Mouse (Mus musculus): Measurements from ENCODE around the gene Grk1. TPM values are rescaled to one million over a fixed set of nuclear protein-coding genes. Genes with fewer than 3 reads are reported as not detected.
A peak's percentile ranks its signal among the peaks of the same experiment; 100 is the strongest.

The Grk1 gene
- polyA plus RNA-seq, 1 experiment from 2014 or later: not detected

DNA sequence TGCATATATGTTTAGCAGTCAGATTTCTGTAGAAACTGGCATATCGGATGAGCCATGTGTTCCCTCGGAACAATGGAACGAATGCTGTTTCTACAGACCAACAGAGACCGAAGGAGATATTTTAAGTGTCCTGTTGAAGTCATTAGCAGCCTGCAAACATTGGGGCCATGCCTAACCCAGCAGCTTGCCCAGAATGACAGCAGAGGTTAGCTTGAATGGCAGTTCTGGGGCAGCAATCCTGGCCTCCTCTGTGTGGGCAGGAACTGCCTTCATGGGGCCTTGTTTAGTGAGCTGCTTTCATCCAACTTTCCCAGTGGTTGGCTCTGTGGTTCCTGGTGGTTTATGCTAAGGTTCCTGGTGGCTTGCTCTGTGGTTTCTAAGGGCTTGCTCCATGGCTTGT, 54.5 kb downstream of the Grk1 start:
- peaks cover 2% of the 10 kb centered on the region for H3K4me1 ChIP-seq (ENCODE audit: control insufficient read depth, insufficient read depth, low read depth, low read length)
- H3K9me3 ChIP-seq (ENCODE audit: control insufficient read depth, low read length): no peaks in the 10 kb centered on the region
- H3K4me2 ChIP-seq (ENCODE audit: low read length): no peak overlapping the region
- no peaks in the 10 kb centered on the region for H3K36me3 ChIP-seq (ENCODE audit: control insufficient read depth, insufficient read depth, low read length)
- H3K4me3 ChIP-seq (ENCODE audit: low read length): no peak overlapping the region
- ATAC-seq: no peak
- 93% methylated on average over 4 of the region's 4 CpGs for WGBS
- H3K27ac ChIP-seq (ENCODE audit: low read depth, low read length): no peak overlapping the region
- no peaks in the 10 kb centered on the region for H3K27me3 ChIP-seq (replicated peaks; ENCODE audit: control insufficient read depth, insufficient read depth, low read length)
- H3K9ac ChIP-seq (ENCODE audit: low read depth, low read length): no peak overlapping the region

DNA sequence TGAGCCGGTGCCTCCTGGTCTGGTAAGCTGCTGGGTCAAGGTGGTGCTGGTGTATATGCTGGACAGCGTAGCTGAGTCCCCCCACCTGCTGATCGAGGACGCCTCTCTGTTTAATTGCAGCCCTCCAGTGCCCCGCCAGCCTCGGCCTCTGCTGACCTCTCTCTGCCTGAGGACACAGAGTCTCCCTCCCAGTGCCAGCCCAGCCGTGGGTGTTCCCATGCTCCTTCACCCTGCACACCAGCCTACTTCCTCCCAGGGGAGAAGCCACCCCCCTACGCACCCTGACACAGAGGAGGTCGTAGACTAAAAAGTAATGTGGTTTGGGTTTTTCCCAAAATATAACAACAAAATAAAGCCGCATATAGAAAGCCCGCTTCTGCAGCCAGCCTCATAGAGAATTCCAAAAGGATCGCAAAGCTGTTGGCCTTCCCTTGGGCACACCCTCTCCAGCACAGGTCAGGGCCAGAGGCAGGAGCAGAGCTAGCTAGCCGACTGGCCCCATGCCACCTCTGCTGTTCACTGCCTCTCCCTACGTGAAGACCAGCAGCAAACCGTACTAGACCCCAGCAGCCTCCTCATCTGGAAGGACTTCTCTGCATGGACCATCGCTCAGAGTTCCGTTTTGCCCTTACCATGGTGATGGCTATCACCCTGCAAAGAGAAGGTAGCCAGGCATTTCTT, 56.3 kb downstream of the Grk1 start:
- Histone ChIP-seq H3K27ac (ENCODE audit: low read depth, low read length) (no peak overlapping the region), H3K36me3 (ENCODE audit: control insufficient read depth, insufficient read depth, low read length) (0 out of 2 replicates have a peak, but pooled peaks cover 2% of the 10 kb centered on the region), H3K27me3 (replicated peaks; ENCODE audit: control insufficient read depth, insufficient read depth, low read length) (no peaks in the 10 kb centered on the region), H3K4me1 (ENCODE audit: control insufficient read depth, insufficient read depth, low read depth, low read length) (no peaks in the 10 kb centered on the region; the same call in 1 of the 2 replicates), H3K4me3 (ENCODE audit: low read length) (no peak overlapping the region), H3K4me2 (ENCODE audit: low read length) (no peak overlapping the region), H3K9me3 (ENCODE audit: control insufficient read depth, low read length) (no peaks in the 10 kb centered on the region), H3K9ac (ENCODE audit: low read depth, low read length) (no peak overlapping the region)
- no peak for ATAC-seq
- 85% methylated on average over 17 of the region's 17 CpGs for WGBS

DNA sequence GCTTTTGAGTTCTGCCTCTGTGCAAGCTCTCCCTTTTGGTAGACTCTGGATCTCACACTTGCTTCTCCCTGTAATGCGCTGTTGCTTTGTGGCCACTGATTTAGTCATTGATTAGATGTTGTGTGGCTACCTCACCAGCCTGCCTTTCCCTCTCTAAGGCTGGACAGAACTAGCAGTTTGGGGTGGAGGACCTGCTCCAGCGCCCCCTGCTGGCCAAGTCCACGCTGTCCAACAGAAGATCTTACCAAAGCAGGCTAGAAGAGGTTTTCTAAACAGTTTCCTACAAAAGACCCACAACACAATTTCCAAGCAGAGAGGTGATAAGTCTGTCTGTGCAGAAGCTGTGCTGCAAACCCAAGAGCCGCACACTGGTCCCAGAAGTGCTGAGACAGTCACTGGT, 57.0 kb downstream of the Grk1 start:
- H3K27ac ChIP-seq (ENCODE audit: low read depth, low read length): no peak overlapping the region
- no peak overlapping the region for H3K9ac ChIP-seq (ENCODE audit: low read depth, low read length)
- H3K27me3 ChIP-seq (replicated peaks; ENCODE audit: control insufficient read depth, insufficient read depth, low read length): no peaks in the 10 kb centered on the region
- 33% methylated on average over 4 of the region's 4 CpGs for WGBS
- no peak overlapping the region for H3K4me3 ChIP-seq (ENCODE audit: low read length)
- ATAC-seq: peak; percentile 50; the same call in 1 of the 2 replicates
- H3K4me2 ChIP-seq (ENCODE audit: low read length): no peak overlapping the region
- no peaks in the 10 kb centered on the region; the same call in 1 of the 2 replicates for H3K4me1 ChIP-seq (ENCODE audit: control insufficient read depth, insufficient read depth, low read depth, low read length)
- 0 out of 2 replicates have a peak, but pooled peaks cover 3% of the 10 kb centered on the region for H3K36me3 ChIP-seq (ENCODE audit: control insufficient read depth, insufficient read depth, low read length)
- H3K9me3 ChIP-seq (ENCODE audit: control insufficient read depth, low read length): no peaks in the 10 kb centered on the region

DNA sequence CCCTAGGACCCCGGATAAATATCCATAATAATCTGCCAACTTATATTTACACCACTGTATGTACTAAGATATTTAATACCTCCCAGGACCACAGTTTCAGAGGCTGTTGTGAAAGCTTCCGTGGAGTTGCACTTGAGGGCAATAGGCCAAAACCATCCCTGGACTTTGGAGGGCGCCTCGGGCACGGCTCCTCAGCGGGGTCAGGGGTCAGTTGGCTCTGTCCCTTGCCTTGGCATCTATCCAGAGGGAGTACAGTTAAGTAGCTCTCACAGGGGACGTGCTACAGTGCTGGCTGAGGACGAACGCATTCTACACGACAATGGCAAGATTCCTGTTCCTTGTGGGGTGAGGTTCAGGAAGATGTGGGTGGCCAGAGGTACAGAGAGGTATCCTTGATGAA, 57.5 kb downstream of the Grk1 start:
- 70% methylated on average over 10 of the region's 10 CpGs for WGBS
- ATAC-seq: peak; percentile 19; the same call in 1 of the 2 replicates
- H3K9ac ChIP-seq (ENCODE audit: low read depth, low read length): no peak overlapping the region
- H3K4me3 ChIP-seq (ENCODE audit: low read length): no peak overlapping the region
- 0 out of 2 replicates have a peak, but pooled peaks cover 3% of the 10 kb centered on the region for H3K36me3 ChIP-seq (ENCODE audit: control insufficient read depth, insufficient read depth, low read length)
- no peak overlapping the region for H3K4me2 ChIP-seq (ENCODE audit: low read length)
- H3K27me3 ChIP-seq (replicated peaks; ENCODE audit: control insufficient read depth, insufficient read depth, low read length): no peaks in the 10 kb centered on the region
- no peaks in the 10 kb centered on the region; the same call in 1 of the 2 replicates for H3K4me1 ChIP-seq (ENCODE audit: control insufficient read depth, insufficient read depth, low read depth, low read length)
- H3K9me3 ChIP-seq (ENCODE audit: control insufficient read depth, low read length): no peaks in the 10 kb centered on the region
- H3K27ac ChIP-seq (ENCODE audit: low read depth, low read length): no peak overlapping the region

DNA sequence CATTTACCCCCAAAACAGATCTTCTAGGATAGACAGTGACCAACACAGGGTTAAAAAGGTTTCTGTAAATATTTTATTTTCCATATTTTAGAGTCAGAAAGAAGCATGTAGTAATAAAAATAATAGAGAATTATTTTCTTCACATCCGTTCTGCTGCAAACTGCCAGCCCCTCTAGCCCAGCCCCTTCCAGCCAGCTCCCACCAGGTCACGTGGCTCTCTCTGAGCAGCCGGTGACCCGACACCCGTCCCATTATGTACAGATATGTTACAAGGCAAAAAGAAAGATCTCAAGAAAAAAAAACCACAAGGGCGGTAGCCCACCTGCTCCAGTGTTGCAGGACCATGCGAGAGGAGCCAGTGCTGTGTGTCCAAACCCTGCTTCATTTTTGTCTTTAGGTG, 60.4 kb downstream of the Grk1 start:
- no peak for ATAC-seq
- no peak overlapping the region for H3K4me2 ChIP-seq (ENCODE audit: low read length)
- no peak overlapping the region for H3K9ac ChIP-seq (ENCODE audit: low read depth, low read length)
- H3K27ac ChIP-seq (ENCODE audit: low read depth, low read length): no peak overlapping the region
- H3K4me3 ChIP-seq (ENCODE audit: low read length): no peak overlapping the region
- no peaks in the 10 kb centered on the region for H3K9me3 ChIP-seq (ENCODE audit: control insufficient read depth, low read length)
- H3K27me3 ChIP-seq (replicated peaks; ENCODE audit: control insufficient read depth, insufficient read depth, low read length): no peaks in the 10 kb centered on the region
- no peaks in the 10 kb centered on the region; the same call in 1 of the 2 replicates for H3K4me1 ChIP-seq (ENCODE audit: control insufficient read depth, insufficient read depth, low read depth, low read length)
- H3K36me3 ChIP-seq (ENCODE audit: control insufficient read depth, insufficient read depth, low read length): peaks cover 7% of the 10 kb centered on the region; the same call in 1 of the 2 replicates
- 56% methylated on average over 7 of the region's 7 CpGs for WGBS

DNA sequence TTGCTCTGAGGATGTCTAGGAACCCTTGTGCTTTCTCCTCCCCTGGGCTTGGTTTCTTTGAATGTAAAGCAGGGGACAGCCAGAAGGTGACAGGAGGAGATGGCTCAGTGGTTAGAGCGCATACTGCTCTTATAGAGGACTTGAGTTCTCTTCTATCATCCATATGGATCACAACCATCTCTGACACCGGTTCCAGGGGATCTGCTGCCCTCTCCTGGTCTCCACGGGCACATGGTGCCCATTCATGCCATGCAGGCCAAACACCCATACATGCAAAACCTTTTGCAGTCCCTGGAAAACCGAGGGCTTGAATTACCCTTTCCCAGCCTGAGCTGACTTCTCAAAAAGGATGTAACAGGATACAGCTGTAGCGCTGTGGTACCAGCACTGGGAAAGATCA, 62.1 kb downstream of the Grk1 start:
- no peak overlapping the region for H3K4me2 ChIP-seq (ENCODE audit: low read length)
- H3K27ac ChIP-seq (ENCODE audit: low read depth, low read length): no peak overlapping the region
- H3K9ac ChIP-seq (ENCODE audit: low read depth, low read length): no peak overlapping the region
- no peak overlapping the region for H3K4me3 ChIP-seq (ENCODE audit: low read length)
- H3K36me3 ChIP-seq (ENCODE audit: control insufficient read depth, insufficient read depth, low read length): peaks cover 7% of the 10 kb centered on the region; the same call in 1 of the 2 replicates
- 66% methylated on average over 5 of the region's 5 CpGs for WGBS
- no peaks in the 10 kb centered on the region for H3K27me3 ChIP-seq (replicated peaks; ENCODE audit: control insufficient read depth, insufficient read depth, low read length)
- ATAC-seq: no peak
- no peaks in the 10 kb centered on the region for H3K9me3 ChIP-seq (ENCODE audit: control insufficient read depth, low read length)
- H3K4me1 ChIP-seq (ENCODE audit: control insufficient read depth, insufficient read depth, low read depth, low read length): no peaks in the 10 kb centered on the region; the same call in 1 of the 2 replicates

DNA sequence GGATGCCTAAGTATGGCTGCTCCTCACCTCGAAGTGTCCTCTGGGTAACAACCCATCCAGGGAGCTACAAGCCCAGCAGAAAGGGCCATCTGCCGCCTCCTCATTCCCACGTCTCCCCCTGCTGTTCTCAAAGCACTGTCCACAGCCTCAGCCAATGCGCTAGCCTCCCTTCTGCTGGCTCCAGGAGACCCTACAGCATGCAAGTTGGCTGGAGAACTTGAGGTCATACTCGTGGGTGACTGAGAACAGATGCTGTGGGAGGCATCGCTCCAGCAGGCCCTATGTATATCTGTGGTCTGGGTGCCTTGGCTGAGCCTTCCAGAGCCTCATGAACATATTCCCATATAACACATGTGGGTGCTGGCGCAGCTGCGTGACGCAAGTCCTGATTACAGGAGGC, 63.9 kb downstream of the Grk1 start:
- WGBS: 75% methylated on average over 9 of the region's 9 CpGs
- Histone ChIP-seq H3K9me3 (ENCODE audit: control insufficient read depth, low read length) (no peaks in the 10 kb centered on the region), H3K27ac (ENCODE audit: low read depth, low read length) (no peak overlapping the region), H3K36me3 (ENCODE audit: control insufficient read depth, insufficient read depth, low read length) (peaks cover 7% of the 10 kb centered on the region; the same call in 1 of the 2 replicates), H3K4me1 (ENCODE audit: control insufficient read depth, insufficient read depth, low read depth, low read length) (no peaks in the 10 kb centered on the region), H3K4me3 (ENCODE audit: low read length) (no peak overlapping the region), H3K27me3 (replicated peaks; ENCODE audit: control insufficient read depth, insufficient read depth, low read length) (no peaks in the 10 kb centered on the region), H3K4me2 (ENCODE audit: low read length) (no peak overlapping the region), H3K9ac (ENCODE audit: low read depth, low read length) (no peak overlapping the region)
- peak; percentile 44; the same call in 1 of the 2 replicates for ATAC-seq

DNA sequence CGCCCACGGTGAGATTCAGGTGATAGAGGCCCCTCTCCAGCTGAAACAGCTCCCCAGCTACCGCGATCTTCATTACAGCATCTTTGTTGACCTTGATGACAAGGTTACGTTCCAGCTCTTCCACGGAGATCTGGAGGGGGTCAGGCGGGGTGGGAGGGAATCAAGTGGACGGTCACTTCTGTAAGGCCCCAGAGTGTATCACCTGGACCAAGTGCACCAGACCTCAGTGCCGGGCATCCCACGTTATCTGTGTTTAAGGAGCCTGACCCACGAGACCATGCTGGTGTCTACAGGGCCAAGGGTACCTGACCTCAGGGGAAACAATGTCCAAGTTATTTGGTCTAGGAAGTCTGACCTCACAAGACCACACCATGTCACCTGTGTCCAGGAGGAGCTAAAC, 66.6 kb downstream of the Grk1 start:
- H3K27ac ChIP-seq (ENCODE audit: low read depth, low read length): no peak overlapping the region
- ATAC-seq: no peak

More for the DNA sequence above, 66.6 kb downstream of the Grk1 start:
- Histone ChIP-seq H3K9me3 (ENCODE audit: control insufficient read depth, low read length) (no peaks in the 10 kb centered on the region), H3K4me1 (ENCODE audit: control insufficient read depth, insufficient read depth, low read depth, low read length) (no peaks in the 10 kb centered on the region), H3K9ac (ENCODE audit: low read depth, low read length) (no peak overlapping the region), H3K4me2 (ENCODE audit: low read length) (no peak overlapping the region), H3K36me3 (ENCODE audit: control insufficient read depth, insufficient read depth, low read length) (peaks cover 11% of the 10 kb centered on the region), H3K4me3 (ENCODE audit: low read length) (no peak overlapping the region), H3K27me3 (replicated peaks; ENCODE audit: control insufficient read depth, insufficient read depth, low read length) (no peaks in the 10 kb centered on the region)
- 89% methylated on average over 11 of the region's 11 CpGs for WGBS
